Mouse (Mus musculus) bone marrow macrophage, adult 2 months (primary cell): ENCODE results near the gene Coq6.

Experiments
- CTCF ChIP-seq: IDR thresholded peaks from 2 replicates; pipeline ENCODE4 v1.5.1; 2012; ENCODE audit warnings: low read depth, mild to moderate bottlenecking, low read length, moderate library complexity
- POLR2A ChIP-seq: IDR thresholded peaks from 2 replicates; pipeline ENCODE4 v1.6.1; 2012; ENCODE audit warnings: mild to moderate bottlenecking, low read depth, low read length, borderline replicate concordance

GRCm38 (mm10) chr12:84316721-84317621, 44.5 kb upstream of the Coq6 start, which contains the start of gene Zfp410:
- TF ChIP-seq CTCF (no peak), POLR2A (no peak; the same call in 1 of the 2 replicates)
